ENCODE assay signal across 8 mouse cellular contexts in genomic region chr11:76167079-76167765, GRCm38 (mm10). TPM values are rescaled to one million over a fixed set of nuclear protein-coding genes. Genes with fewer than 3 reads are reported as not detected.
A peak's percentile ranks its signal among the peaks of the same experiment; 100 is the strongest.
DNase-seq lines count a peak whose midpoint lies in the region; ATAC-seq and TF ChIP-seq lines count a peak whose summit lies in the region.
"Had no signal": no experiment of that assay in that cellular context is flagged by ENCODE, and none has a peak within 500 bp of the region (broad histone marks: within the 10 kb centered on the region; RNA-seq: fewer than 3 reads in every experiment).

No protein-coding gene starts in this region.

- no peaks in the 10 kb centered on the region for H3K9me3 ChIP-seq in embryonic facial prominence, embryonic 11.5 days (replicated peaks; ENCODE audit: control insufficient read depth, low read length)
- H3K9me3 ChIP-seq: limb, embryonic 15.5 days had no signal

- H3K27ac ChIP-seq in embryonic facial prominence, embryonic 11.5 days (replicated peaks; ENCODE audit: low read depth, low read length) = no peak overlapping the region
- H3K27ac ChIP-seq: limb, embryonic 15.5 days had no signal

- TF ChIP-seq CTCF in lung, adult 2 months (IDR thresholded peaks at IDR 0.05; ENCODE audit: insufficient read depth, low read length) = peak; percentile 56; the same call in 1 of the 2 replicates

- no peaks in the 10 kb centered on the region for H3K27me3 ChIP-seq in embryonic facial prominence, embryonic 11.5 days (ENCODE audit: control insufficient read depth, insufficient read depth, low read length)
- H3K27me3 ChIP-seq: limb, embryonic 15.5 days had no signal

- TF ChIP-seq POLR2A in lung, adult 2 months (IDR thresholded peaks at IDR 0.05; ENCODE audit: borderline replicate concordance, extremely low read depth, low read depth, low read length) = no peak

- DNase-seq in urinary bladder, postnatal 25 days (ENCODE audit: low spot score) = peak; percentile 70
- no peak for DNase-seq in urinary bladder, adult 2 months (ENCODE audit: low spot score)
- peak; percentile 67 for DNase-seq in adrenal gland, postnatal 25 days
- peak; percentile 86 for DNase-seq in embryonic facial prominence, embryonic 11.5 days (ENCODE audit: low spot score)
- DNase-seq in kidney, adult 8-10 months = peak; percentile 59 to 78
- peak; percentile 68 for DNase-seq in lung, adult 2 months
- DNase-seq in skeletal muscle tissue, adult 2 months (ENCODE audit: low read depth, low spot score) = peak; percentile 42

- no peaks in the 10 kb centered on the region for H3K4me1 ChIP-seq in embryonic facial prominence, embryonic 11.5 days (ENCODE audit: control insufficient read depth, insufficient read depth, low read length)
- H3K4me1 ChIP-seq in lung, adult 2 months (ENCODE audit: control insufficient read depth, insufficient read depth, low read length) = no peaks in the 10 kb centered on the region

- peak; percentile 29; the same call in 1 of the 2 replicates for ATAC-seq in embryonic facial prominence, embryonic 11.5 days (replicated peaks; ENCODE audit: insufficient number of reproducible peaks, low FRiP score, low TSS enrichment, low read depth)

- no peaks in the 10 kb centered on the region for H3K36me3 ChIP-seq in embryonic facial prominence, embryonic 11.5 days (replicated peaks; ENCODE audit: control insufficient read depth, insufficient read depth, low read depth, low read length)

- WGBS in embryonic facial prominence, embryonic 11.5 days = 27% methylated on average over 5 of the region's 5 CpGs
- 14% methylated on average over 5 of the region's 5 CpGs for WGBS in lung, adult 2 months

- H3K4me2 ChIP-seq in embryonic facial prominence, embryonic 11.5 days (ENCODE audit: low read depth, low read length) = no peak overlapping the region
- H3K4me2 ChIP-seq: limb, embryonic 15.5 days had no signal

- no peak overlapping the region for H3K4me3 ChIP-seq in embryonic facial prominence, embryonic 11.5 days (ENCODE audit: low read depth, low read length)
- H3K4me3 ChIP-seq in lung, adult 2 months (replicated peaks; ENCODE audit: extremely low read depth, low read depth, low read length) = no peak overlapping the region
- H3K4me3 ChIP-seq: limb, embryonic 15.5 days had no signal

- H3K9ac ChIP-seq in embryonic facial prominence, embryonic 11.5 days (replicated peaks; ENCODE audit: low read length) = no peak overlapping the region
- H3K9ac ChIP-seq: limb, embryonic 15.5 days had no signal

RNA-seq across cellular contexts. Expression of gene Vps53, which starts 12.2 kb away (rescaled TPM):
- polyA plus RNA-seq in urinary bladder, adult 2 months (2012; rRNA removed) = 35.4 and 37.9 TPM in 2 replicates
- total RNA-seq in adrenal gland, postnatal 25 days (2021) = 43.1 and 55.1 TPM in 2 replicates
- polyA plus RNA-seq in embryonic facial prominence, embryonic 11.5 days (2014; fragmentation: Nextera tagmentation; extraction: Ambion mirVana) = 41.1 and 41.7 TPM in 2 replicates
- 16.3 and 22.2 TPM in 2 replicates for polyA plus RNA-seq in lung, adult 2 months (2012; rRNA removed)

RNA-seq across cellular contexts. Expression of gene Fam57a, which starts 12.2 kb away (rescaled TPM):
- polyA plus RNA-seq in urinary bladder, adult 2 months (2012; rRNA removed) = 14.8 and 15.4 TPM in 2 replicates
- total RNA-seq in adrenal gland, postnatal 25 days (2021) = 6.8 and 9.2 TPM in 2 replicates
- polyA plus RNA-seq in embryonic facial prominence, embryonic 11.5 days (2014; fragmentation: Nextera tagmentation; extraction: Ambion mirVana) = 31.0 and 34.3 TPM in 2 replicates
- 26.3 and 115 TPM in 2 replicates for polyA plus RNA-seq in lung, adult 2 months (2012; rRNA removed)

RNA-seq across cellular contexts. Expression of gene Dbil5, which starts 50.2 kb away (rescaled TPM):
- polyA plus RNA-seq in urinary bladder, adult 2 months (2012; rRNA removed) = 0.19 and 0.39 TPM in 2 replicates
- total RNA-seq in adrenal gland, postnatal 25 days (2021) = 1.2 TPM in 1 of 2 replicates, not detected in the other
- polyA plus RNA-seq in embryonic facial prominence, embryonic 11.5 days (2014; fragmentation: Nextera tagmentation; extraction: Ambion mirVana) = 0.39 and 1.2 TPM in 2 replicates
- 0.76 TPM in 1 of 2 replicates, not detected in the other for polyA plus RNA-seq in lung, adult 2 months (2012; rRNA removed)

RNA-seq across cellular contexts. Expression of gene Gemin4, which starts 50.2 kb away (rescaled TPM):
- 9.6 and 9.9 TPM in 2 replicates for polyA plus RNA-seq in urinary bladder, adult 2 months (2012; rRNA removed)
- 6.9 and 9.8 TPM in 2 replicates for total RNA-seq in adrenal gland, postnatal 25 days (2021)
- polyA plus RNA-seq in embryonic facial prominence, embryonic 11.5 days (2014; fragmentation: Nextera tagmentation; extraction: Ambion mirVana) = 54.7 and 55.6 TPM in 2 replicates
- polyA plus RNA-seq in lung, adult 2 months (2012; rRNA removed) = 5.7 and 6.6 TPM in 2 replicates
